Mouse (Mus musculus) C2C12 (cell line): ENCODE measurements around the gene Tctn3.

Experiments
- CEBPB ChIP-seq: IDR thresholded peaks from one replicate; pipeline ENCODE4 v1.6.1; 2011; ENCODE audit warnings: low read depth, mild to moderate bottlenecking, control low read depth, moderate library complexity
- CTCF ChIP-seq: IDR thresholded peaks from one replicate; pipeline ENCODE4 v1.5.1; 2011; ENCODE audit not compliant: control insufficient read depth, insufficient read depth, insufficient read length
- FOSL1 ChIP-seq: IDR thresholded peaks from one replicate; pipeline ENCODE4 v1.8.0; 2011; ENCODE audit warnings: mild to moderate bottlenecking, low read length; ENCODE audit not compliant: poor library complexity, insufficient read depth, severe bottlenecking
- MAX ChIP-seq: IDR thresholded peaks from one replicate; pipeline ENCODE4 v1.6.1; 2011; ENCODE audit warnings: mild to moderate bottlenecking, control low read depth
- MYOD1 ChIP-seq: IDR thresholded peaks from one replicate; pipeline ENCODE4 v1.6.1; 2011; ENCODE audit warnings: low read depth; ENCODE audit not compliant: control insufficient read depth, insufficient read length
- USF1 ChIP-seq: IDR thresholded peaks from one replicate; pipeline ENCODE4 v1.6.1; 2011; ENCODE audit warnings: low read depth, mild to moderate bottlenecking, control low read depth, moderate library complexity

- TF ChIP-seq CTCF (no peak), MAX (no peak), MYOD1 (no peak), USF1 (no peak), FOSL1 (no peak), CEBPB (no peak)
These were observed 16.8 kb downstream of the Tctn3 start for GRCm38 (mm10) chr19:40595231-40595630.
